Mouse (Mus musculus): ENCODE results near the gene Mdfi. TPM values are rescaled to one million over a fixed set of nuclear protein-coding genes. Genes with fewer than 3 reads are reported as not detected.

The Mdfi gene
- polyA plus RNA-seq, 1 experiment from 2014 or later, result 13.9 TPM

DNA sequence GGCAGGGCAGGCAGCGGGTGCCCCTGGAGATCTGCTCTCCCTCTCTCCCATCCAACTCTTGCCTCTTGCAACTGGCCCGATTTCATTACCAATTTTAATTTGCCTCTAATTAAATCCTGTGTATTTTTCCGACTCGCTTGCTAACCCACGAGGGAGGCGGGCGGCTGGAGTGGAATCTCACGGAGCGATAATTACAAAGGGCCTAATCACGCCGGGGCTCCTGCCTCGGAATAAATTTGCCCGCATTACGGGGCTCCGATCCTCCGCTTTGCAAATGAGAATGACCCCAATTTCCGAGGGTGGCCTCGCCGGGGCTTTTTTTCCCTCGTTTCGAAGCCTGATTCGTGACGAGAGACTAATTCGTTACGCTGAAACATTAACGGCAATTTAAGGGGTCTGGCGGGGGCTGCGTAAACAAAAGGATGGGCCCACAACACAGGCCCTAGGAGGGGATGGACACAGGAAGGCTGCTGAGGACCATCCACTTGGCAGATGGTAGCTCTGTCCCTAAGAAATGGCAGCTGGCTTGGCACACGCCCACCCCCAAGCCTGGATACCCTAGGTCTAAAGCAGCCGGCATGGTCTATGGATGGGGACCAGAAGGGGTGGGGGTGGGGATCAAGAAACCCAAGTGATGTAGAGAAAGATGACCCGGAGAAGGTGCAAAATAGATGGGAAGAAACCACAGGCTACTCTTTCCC is 38.0 kb upstream of the Mdfi start:
- no peak overlapping the region for H3K4me3 ChIP-seq (ENCODE audit: low read length)
- 82% methylated on average over 31 of the region's 31 CpGs for WGBS

DNA sequence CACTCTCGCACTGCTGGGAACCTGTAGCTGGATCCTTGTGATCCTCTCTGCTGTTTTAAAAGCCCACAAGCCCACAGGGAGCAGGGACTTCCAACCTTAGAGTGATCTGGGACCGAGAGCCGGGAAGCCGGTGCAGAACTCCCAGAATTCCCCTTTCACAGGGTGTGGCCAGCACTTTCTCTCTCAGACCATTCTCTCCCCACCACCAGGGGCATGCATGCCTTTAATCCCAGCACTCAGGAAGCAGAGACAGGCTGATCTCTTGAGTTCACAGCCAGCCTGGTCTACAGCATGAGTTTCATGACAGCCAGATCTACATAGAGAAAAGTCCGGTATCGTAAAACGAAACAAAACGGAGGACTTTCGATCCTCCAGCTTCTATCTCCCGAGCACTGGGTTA is 35.4 kb upstream of the Mdfi start:
- Histone ChIP-seq H3K27me3 (ENCODE audit: insufficient read depth, low read length) (no peaks in the 10 kb centered on the region), H3K4me1 (ENCODE audit: insufficient read depth, low read length) (0 out of 2 replicates have a peak, but pooled peaks cover 8% of the 10 kb centered on the region), H3K9me3 (ENCODE audit: low read length) (no peaks in the 10 kb centered on the region), H3K27ac (ENCODE audit: low read length) (no peak overlapping the region), H3K9ac (replicated peaks; ENCODE audit: low read length) (no peak overlapping the region), H3K36me3 (ENCODE audit: insufficient read depth, low read length) (peaks cover 44% of the 10 kb centered on the region), H3K4me3 (ENCODE audit: low read length) (no peak overlapping the region), H3K4me2 (replicated peaks; ENCODE audit: low read depth, low read length) (no peak overlapping the region)
- no peak for ATAC-seq (ENCODE audit: low FRiP score, low TSS enrichment)
- WGBS, result 91% methylated on average over 10 of the region's 10 CpGs

More for the DNA sequence above, 38.0 kb upstream of the Mdfi start:
- no peaks in the 10 kb centered on the region for H3K27me3 ChIP-seq (ENCODE audit: insufficient read depth, low read length)
- peaks cover 53% of the 10 kb centered on the region for H3K36me3 ChIP-seq (ENCODE audit: insufficient read depth, low read length)
- H3K9ac ChIP-seq (replicated peaks; ENCODE audit: low read length), result no peak overlapping the region
- H3K27ac ChIP-seq (ENCODE audit: low read length), result no peak overlapping the region; the same call in 1 of the 2 replicates
- no peak for ATAC-seq (ENCODE audit: low FRiP score, low TSS enrichment)
- H3K4me1 ChIP-seq (ENCODE audit: insufficient read depth, low read length), result peaks cover 9% of the 10 kb centered on the region; the same call in 1 of the 2 replicates
- H3K9me3 ChIP-seq (ENCODE audit: low read length), result no peaks in the 10 kb centered on the region
- no peak overlapping the region for H3K4me2 ChIP-seq (replicated peaks; ENCODE audit: low read depth, low read length)

DNA sequence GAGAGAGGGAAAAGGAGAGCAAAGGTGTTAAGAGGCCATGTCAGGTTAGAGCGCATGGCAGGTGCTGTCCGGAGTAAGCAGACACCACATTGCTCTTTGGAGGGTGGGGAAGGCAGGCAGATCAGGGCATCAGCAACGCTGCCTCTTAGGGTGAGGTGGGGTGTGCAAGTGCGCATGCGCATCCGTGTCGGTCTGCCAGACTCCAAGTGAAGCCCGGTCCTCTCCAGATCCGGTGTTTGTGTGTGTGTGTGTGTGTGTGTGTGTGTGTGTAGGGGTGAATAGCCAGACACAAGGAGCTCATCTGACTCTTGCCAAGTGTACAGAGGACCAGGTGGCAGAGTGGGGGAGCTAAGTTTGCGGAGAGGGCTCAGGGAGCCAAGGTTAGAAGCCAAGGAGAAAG is 31.5 kb upstream of the Mdfi start:
- Histone ChIP-seq H3K9ac (replicated peaks; ENCODE audit: low read length) (no peak overlapping the region), H3K4me1 (ENCODE audit: insufficient read depth, low read length) (0 out of 2 replicates have a peak, but pooled peaks cover 2% of the 10 kb centered on the region), H3K27me3 (ENCODE audit: insufficient read depth, low read length) (peaks cover 4% of the 10 kb centered on the region; the same call in 1 of the 2 replicates), H3K9me3 (ENCODE audit: low read length) (no peaks in the 10 kb centered on the region), H3K4me2 (replicated peaks; ENCODE audit: low read depth, low read length) (no peak overlapping the region), H3K27ac (ENCODE audit: low read length) (no peak overlapping the region), H3K36me3 (ENCODE audit: insufficient read depth, low read length) (peaks cover 22% of the 10 kb centered on the region), H3K4me3 (ENCODE audit: low read length) (no peak overlapping the region)
- 64% methylated on average over 10 of the region's 10 CpGs for WGBS
- no peak for ATAC-seq (ENCODE audit: low FRiP score, low TSS enrichment)

DNA sequence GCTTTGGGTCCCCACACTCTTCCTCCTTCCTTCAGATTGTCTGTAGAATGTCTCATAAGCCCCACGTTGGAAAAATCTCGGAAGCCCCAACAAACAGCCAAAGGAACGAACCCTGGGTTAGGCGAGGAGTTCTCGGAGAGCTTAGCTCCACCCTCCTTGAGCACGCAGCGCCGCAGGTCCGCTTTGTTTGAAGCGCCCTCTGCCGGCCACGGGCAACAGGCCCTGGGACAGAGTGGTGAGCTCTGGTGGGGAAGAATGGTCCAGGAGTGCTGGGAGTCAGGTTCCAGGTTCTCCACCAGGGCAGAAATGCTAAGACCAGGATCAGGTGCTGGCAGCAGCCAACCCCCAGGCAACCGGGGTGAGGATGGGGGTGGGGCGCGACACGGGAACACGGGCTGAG is 30.0 kb upstream of the Mdfi start:
- no peak overlapping the region for H3K4me3 ChIP-seq (ENCODE audit: low read length)
- 2% methylated on average over 17 of the region's 17 CpGs for WGBS

DNA sequence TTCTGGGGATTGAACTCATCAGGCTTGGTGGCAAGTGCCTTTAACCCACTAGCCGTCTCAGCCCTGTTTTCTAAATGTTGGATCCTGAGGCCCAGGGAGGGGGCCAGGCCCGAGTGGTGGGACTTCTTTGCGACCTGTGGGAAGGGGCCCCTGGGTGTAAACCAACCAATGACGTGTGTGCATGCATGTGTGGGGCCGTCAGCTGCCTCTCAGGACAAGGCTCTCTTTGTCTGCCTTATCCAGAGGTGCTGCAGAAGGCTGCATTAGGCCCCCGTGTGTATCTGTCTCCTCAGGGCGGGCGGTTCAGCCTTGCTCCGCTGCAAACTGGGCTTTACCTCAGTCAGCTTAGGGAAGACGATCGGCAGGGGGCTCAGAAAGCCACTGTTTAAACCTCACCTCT is 28.9 kb upstream of the Mdfi start:
- H3K36me3 ChIP-seq (ENCODE audit: insufficient read depth, low read length), result peaks cover 6% of the 10 kb centered on the region; the same call in 1 of the 2 replicates
- no peak; the same call in 1 of the 2 replicates for ATAC-seq (ENCODE audit: low FRiP score, low TSS enrichment)
- H3K27me3 ChIP-seq (ENCODE audit: insufficient read depth, low read length), result peaks cover 4% of the 10 kb centered on the region; the same call in 1 of the 2 replicates
- no peak overlapping the region for H3K27ac ChIP-seq (ENCODE audit: low read length)
- no peak overlapping the region for H3K4me2 ChIP-seq (replicated peaks; ENCODE audit: low read depth, low read length)
- no peak overlapping the region for H3K4me3 ChIP-seq (ENCODE audit: low read length)
- 0 out of 2 replicates have a peak overlapping the region, but pooled peaks have one; percentile 19 for H3K9ac ChIP-seq (replicated peaks; ENCODE audit: low read length)
- no peaks in the 10 kb centered on the region for H3K9me3 ChIP-seq (ENCODE audit: low read length)
- 29% methylated on average over 11 of the region's 11 CpGs for WGBS
- H3K4me1 ChIP-seq (ENCODE audit: insufficient read depth, low read length), result 0 out of 2 replicates have a peak, but pooled peaks cover 2% of the 10 kb centered on the region

More for the DNA sequence above, 30.0 kb upstream of the Mdfi start:
- H3K36me3 ChIP-seq (ENCODE audit: insufficient read depth, low read length), result peaks cover 9% of the 10 kb centered on the region; the same call in 1 of the 2 replicates
- peak; percentile 91 for ATAC-seq (ENCODE audit: low FRiP score, low TSS enrichment)
- H3K27me3 ChIP-seq (ENCODE audit: insufficient read depth, low read length), result peaks cover 4% of the 10 kb centered on the region; the same call in 1 of the 2 replicates
- H3K4me1 ChIP-seq (ENCODE audit: insufficient read depth, low read length), result 0 out of 2 replicates have a peak, but pooled peaks cover 2% of the 10 kb centered on the region
- peak overlapping the region; percentile 22 for H3K4me2 ChIP-seq (replicated peaks; ENCODE audit: low read depth, low read length)
- H3K9me3 ChIP-seq (ENCODE audit: low read length), result no peaks in the 10 kb centered on the region
- H3K9ac ChIP-seq (replicated peaks; ENCODE audit: low read length), result 0 out of 2 replicates have a peak overlapping the region, but pooled peaks have one; percentile 27
- no peak overlapping the region for H3K27ac ChIP-seq (ENCODE audit: low read length)

DNA sequence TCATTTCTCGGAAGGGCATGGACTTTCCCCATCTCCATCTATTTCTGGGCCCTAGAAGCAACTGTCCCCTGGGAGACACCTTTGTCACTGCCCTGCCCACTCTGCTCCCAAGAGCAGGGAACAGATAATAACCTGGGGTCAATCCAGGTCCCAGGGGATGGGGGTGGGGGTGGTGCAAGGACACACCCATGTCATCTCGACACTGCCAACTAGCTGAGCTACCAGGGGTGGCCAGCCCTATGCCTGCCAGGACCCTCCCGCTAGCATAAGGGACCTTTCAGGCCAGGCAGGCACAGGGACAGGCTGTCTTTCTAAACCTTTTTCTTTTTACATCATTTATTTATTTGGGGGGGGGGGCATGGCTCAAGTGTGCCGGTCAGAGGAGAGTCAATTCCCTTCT is 28.5 kb upstream of the Mdfi start:
- Histone ChIP-seq H3K9ac (replicated peaks; ENCODE audit: low read length) (no peak overlapping the region), H3K9me3 (ENCODE audit: low read length) (0 out of 2 replicates have a peak, but pooled peaks cover under 1% of the 10 kb centered on the region), H3K4me3 (ENCODE audit: low read length) (no peak overlapping the region), H3K27me3 (ENCODE audit: insufficient read depth, low read length) (peaks cover 4% of the 10 kb centered on the region; the same call in 1 of the 2 replicates), H3K27ac (ENCODE audit: low read length) (no peak overlapping the region), H3K4me1 (ENCODE audit: insufficient read depth, low read length) (0 out of 2 replicates have a peak, but pooled peaks cover 2% of the 10 kb centered on the region), H3K36me3 (ENCODE audit: insufficient read depth, low read length) (peaks cover 3% of the 10 kb centered on the region; the same call in 1 of the 2 replicates), H3K4me2 (replicated peaks; ENCODE audit: low read depth, low read length) (no peak overlapping the region)
- no peak for ATAC-seq (ENCODE audit: low FRiP score, low TSS enrichment)
- WGBS, result 56% methylated on average over 4 of the region's 4 CpGs

DNA sequence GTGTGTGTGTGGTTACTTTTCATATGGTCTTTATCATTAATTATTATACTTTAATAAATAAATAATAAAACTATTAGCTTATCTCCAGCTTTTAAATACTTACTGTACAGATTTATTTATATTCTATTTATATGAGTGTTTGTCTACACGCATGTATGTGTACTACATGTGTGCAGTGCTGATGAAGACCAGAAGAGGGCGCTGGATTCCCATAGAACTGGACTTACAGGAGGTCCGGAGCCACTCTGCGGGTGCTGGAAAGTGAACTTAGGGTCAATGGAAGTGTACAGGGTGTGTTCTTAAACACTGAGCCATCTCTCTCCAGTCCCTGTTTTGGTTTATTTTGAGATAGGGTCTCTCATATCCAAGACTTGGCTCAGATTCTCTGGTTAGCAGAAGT is 21.1 kb upstream of the Mdfi start:
- Histone ChIP-seq H3K27ac (ENCODE audit: low read length) (no peak overlapping the region), H3K9ac (replicated peaks; ENCODE audit: low read length) (no peak overlapping the region), H3K27me3 (ENCODE audit: insufficient read depth, low read length) (no peaks in the 10 kb centered on the region; the same call in 1 of the 2 replicates), H3K36me3 (ENCODE audit: insufficient read depth, low read length) (no peaks in the 10 kb centered on the region), H3K4me1 (ENCODE audit: insufficient read depth, low read length) (no peaks in the 10 kb centered on the region), H3K4me3 (ENCODE audit: low read length) (no peak overlapping the region), H3K9me3 (ENCODE audit: low read length) (peaks cover 9% of the 10 kb centered on the region), H3K4me2 (replicated peaks; ENCODE audit: low read depth, low read length) (no peak overlapping the region)
- no peak for ATAC-seq (ENCODE audit: low FRiP score, low TSS enrichment)
- 80% methylated on average over 4 of the region's 4 CpGs for WGBS

DNA sequence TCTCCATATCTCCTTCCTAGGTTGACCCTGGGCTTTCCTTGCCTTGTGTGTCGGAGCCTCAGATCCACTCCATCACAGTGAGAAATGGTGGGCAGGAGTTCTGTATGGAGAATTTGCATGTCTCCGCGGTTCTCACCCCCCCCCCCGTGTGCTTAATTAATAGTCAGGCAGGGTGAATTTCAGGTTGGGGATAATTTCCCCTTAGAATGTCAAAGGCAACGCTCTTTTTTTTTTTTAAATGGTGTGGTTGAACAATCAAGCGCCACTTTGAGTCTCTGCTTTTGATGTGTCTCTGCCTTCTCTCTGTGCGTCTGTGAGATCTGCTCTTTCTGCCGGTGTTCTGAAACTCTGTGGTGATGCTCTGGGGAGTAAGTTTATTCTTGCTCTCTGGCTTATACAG is 20.4 kb upstream of the Mdfi start:
- no peak overlapping the region for H3K4me2 ChIP-seq (replicated peaks; ENCODE audit: low read depth, low read length)
- 80% methylated on average over 8 of the region's 8 CpGs for WGBS
- no peaks in the 10 kb centered on the region for H3K36me3 ChIP-seq (ENCODE audit: insufficient read depth, low read length)
- no peaks in the 10 kb centered on the region; the same call in 1 of the 2 replicates for H3K27me3 ChIP-seq (ENCODE audit: insufficient read depth, low read length)
- H3K27ac ChIP-seq (ENCODE audit: low read length), result no peak overlapping the region
- H3K4me3 ChIP-seq (ENCODE audit: low read length), result no peak overlapping the region
- peaks cover 9% of the 10 kb centered on the region for H3K9me3 ChIP-seq (ENCODE audit: low read length)
- H3K4me1 ChIP-seq (ENCODE audit: insufficient read depth, low read length), result no peaks in the 10 kb centered on the region
- no peak overlapping the region for H3K9ac ChIP-seq (replicated peaks; ENCODE audit: low read length)
- no peak for ATAC-seq (ENCODE audit: low FRiP score, low TSS enrichment)

DNA sequence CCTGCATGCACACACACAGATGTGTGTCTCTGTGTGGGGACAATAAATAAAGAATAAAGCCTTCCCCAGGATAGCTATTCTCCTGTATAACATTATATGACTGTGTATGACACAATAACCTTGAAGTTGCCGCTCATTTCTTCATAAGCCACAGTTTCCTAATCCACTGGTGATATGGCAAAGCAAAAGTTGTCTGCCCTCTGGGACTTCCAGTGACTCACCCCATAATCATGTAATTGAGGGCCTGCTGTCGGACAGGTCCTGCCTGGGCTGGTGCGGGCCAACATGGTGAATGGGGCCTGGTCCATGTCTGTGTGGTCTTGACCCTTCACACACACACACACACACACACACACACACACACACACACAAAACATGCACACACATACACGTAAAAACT is 19.3 kb upstream of the Mdfi start:
- Histone ChIP-seq H3K4me3 (ENCODE audit: low read length) (no peak overlapping the region), H3K4me1 (ENCODE audit: insufficient read depth, low read length) (no peaks in the 10 kb centered on the region), H3K9ac (replicated peaks; ENCODE audit: low read length) (no peak overlapping the region), H3K4me2 (replicated peaks; ENCODE audit: low read depth, low read length) (no peak overlapping the region), H3K27me3 (ENCODE audit: insufficient read depth, low read length) (no peaks in the 10 kb centered on the region), H3K9me3 (ENCODE audit: low read length) (peaks cover 9% of the 10 kb centered on the region), H3K27ac (ENCODE audit: low read length) (no peak overlapping the region), H3K36me3 (ENCODE audit: insufficient read depth, low read length) (no peaks in the 10 kb centered on the region)
- 92% methylated on average over 4 of the region's 4 CpGs for WGBS
- no peak for ATAC-seq (ENCODE audit: low FRiP score, low TSS enrichment)

DNA sequence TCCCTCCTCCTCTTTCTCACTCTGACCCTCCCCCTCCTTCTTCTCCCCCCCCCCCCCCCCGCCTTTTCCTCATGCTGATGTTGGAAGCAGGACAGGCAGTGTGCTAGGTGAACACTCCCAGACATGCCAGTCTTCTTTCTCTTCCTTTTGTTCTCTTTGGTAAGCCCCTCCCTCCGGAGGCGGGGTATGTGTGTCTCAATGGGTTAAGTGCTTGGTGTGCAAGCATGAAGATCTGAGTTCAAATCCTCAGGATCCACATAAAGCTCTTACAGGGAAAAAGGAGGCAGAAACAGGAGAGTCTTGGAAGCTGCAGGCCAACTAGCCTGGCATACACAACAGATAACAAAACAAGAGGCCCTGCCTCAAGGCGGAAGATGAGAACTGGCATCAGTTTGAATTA is 18.8 kb upstream of the Mdfi start:
- Histone ChIP-seq H3K4me1 (ENCODE audit: insufficient read depth, low read length) (no peaks in the 10 kb centered on the region), H3K36me3 (ENCODE audit: insufficient read depth, low read length) (no peaks in the 10 kb centered on the region), H3K27me3 (ENCODE audit: insufficient read depth, low read length) (no peaks in the 10 kb centered on the region), H3K4me3 (ENCODE audit: low read length) (no peak overlapping the region), H3K9me3 (ENCODE audit: low read length) (peaks cover 9% of the 10 kb centered on the region), H3K4me2 (replicated peaks; ENCODE audit: low read depth, low read length) (no peak overlapping the region), H3K27ac (ENCODE audit: low read length) (no peak overlapping the region), H3K9ac (replicated peaks; ENCODE audit: low read length) (no peak overlapping the region)
- 92% methylated on average over 2 of the region's 4 CpGs for WGBS
- ATAC-seq (ENCODE audit: low FRiP score, low TSS enrichment), result no peak
